Mouse (Mus musculus) heart, adult 18-20 months (tissue): ENCODE measurements around the gene Dennd4b. TPM values are rescaled to one million over a fixed set of nuclear protein-coding genes. Genes with fewer than 3 reads are reported as not detected.
"Not testable (repeated sequence)": the region's sequence is repeated elsewhere in the genome, so short reads cannot be mapped to it uniquely, and the experiment has no call there.

Experiments used
- DNase-seq, 2 experiments: peaks; one replicate each; pipeline ENCODE4 v3.0.0; 2021 to 2022; ENCODE audit warnings: mixed read lengths in 1 of 2
- microRNA-seq, 2 experiments: library from miRNA; unstranded; fragments of <30 nt; microRNA quantifications; one replicate each; pipeline ENCODE4 v1.2.0; 2022
- total RNA-seq, 2 experiments: library from RNA; stranded (reverse); gene quantifications; 2 replicates each; pipeline ENCODE4 v1.2.3; 2021

Gene Dennd4b
- total RNA-seq, 2 experiments from 2014 or later: 33.6 to 37.5 TPM

DNA sequence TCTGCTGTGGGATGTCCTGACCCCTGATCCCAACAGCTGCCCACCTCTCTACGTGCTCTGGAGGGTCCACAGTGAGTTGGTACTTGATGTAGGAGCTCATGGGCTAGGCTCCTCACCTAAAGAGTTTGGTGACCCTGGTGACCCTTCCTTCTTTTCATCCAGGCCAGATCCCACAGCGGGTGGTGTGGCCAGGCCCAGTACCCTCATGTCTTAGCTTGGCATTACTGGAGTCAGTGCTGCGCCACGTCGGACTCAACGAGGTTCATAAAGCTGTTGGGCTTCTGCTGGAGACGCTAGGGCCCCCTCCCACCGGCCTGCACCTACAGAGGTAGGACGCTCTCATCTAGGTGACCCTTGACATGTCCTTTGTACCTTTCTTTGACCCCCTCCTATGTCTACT lies 14.2 kb downstream of the Dennd4b start:
- no peak for DNase-seq

- DNase-seq: no peak
These were observed 14.8 kb downstream of the Dennd4b start for GRCm38 (mm10) chr3:90279743-90280142.

DNA sequence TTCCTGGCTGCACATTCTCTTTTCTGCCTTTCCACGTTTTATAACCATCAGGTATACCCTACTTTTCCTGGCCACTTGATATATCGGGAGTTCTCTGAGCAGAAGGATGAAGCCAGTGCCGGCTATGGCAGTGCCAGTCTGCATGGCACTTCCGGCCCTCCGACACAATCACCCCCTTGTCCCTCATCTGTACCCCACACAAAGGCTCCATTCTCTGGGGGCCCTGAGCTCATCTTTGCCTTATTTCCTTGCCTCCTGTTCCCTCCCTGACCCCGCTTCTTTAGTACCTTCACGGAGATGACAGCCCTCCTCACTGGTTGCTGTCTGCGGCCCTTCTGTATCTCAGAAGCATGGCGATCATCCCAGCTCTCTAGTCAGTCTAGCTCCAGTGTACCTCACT lies 15.7 kb downstream of the Dennd4b start:
- no peak for DNase-seq

GRCm38 (mm10) chr3:90284150-90284549 lies 19.2 kb downstream of the Dennd4b start:
- no peak for DNase-seq

- not testable (repeated sequence) for DNase-seq
These were observed 24.4 kb downstream of the Dennd4b start for GRCm38 (mm10) chr3:90289403-90289802.

GRCm38 (mm10) chr3:90290602-90291001 lies 25.6 kb downstream of the Dennd4b start:
- DNase-seq: no peak

DNA sequence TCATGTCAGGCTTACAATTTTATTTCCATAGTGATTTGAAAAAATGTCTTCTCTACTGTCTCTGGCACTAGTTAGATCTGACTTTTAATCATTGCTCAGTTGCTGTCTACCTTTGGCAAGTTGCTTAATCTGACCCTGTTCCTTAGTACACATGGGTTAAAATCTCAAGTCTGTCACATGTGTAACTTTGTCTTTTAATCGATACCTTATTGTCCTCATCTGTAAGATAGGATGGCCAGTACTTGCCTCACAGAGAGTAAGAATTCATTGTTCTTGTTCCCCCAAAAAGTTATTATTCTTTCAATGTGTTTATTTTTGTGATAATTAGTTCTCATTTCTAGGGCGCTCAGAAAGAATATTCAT lies 27.0 kb downstream of the Dennd4b start:
- DNase-seq: no peak

DNA sequence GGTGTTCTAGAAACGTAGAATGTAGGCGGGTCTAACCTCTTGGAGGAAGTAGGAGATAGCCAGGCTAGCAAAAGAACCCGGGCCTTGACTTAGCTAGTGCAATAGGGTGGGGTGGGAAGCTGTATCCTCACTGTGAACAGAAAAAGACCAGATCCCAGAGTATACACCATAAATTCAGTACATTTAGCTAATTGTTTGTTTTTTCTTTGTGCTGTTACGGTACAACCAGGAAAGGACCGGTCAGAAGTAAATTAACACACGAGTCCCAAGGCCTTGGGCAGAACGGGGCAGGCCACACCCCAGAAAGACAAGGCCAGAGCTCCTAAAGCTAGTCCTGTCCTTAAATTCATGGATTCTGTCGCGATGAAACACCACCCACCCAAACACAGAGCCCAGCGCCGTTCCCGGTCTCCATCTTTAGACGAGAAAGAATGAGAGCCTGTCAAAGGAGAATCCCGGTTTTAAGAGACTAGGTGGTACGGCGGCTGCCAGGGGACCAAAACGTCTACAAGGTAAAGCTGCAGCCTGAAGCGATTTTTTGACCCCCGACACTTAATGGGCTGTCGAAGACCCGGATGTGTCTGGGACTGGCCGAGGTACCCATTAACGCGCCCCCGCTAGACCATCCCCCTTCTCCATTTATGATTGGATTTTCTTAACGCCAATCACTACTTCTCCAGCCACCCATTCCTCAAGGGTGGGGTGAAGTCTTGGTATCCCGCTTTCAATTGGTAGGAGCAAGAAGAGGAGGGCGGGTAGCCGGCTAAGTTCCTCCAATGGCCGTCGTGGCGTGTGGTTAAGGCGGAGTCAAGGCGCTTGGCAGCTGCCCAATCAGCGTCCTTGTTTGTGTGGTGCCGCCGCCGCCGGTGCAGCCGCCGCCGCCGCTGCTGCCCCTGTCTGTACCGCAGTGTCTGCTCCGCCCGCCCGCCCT lies 27.6 kb downstream of the Dennd4b start, which contains the start of gene Gatad2b:
Gatad2b (plus strand) TSS at position 834 of the 931 bp plus-strand sequence.
- DNase-seq: peak; percentile 99 to 100

DNA sequence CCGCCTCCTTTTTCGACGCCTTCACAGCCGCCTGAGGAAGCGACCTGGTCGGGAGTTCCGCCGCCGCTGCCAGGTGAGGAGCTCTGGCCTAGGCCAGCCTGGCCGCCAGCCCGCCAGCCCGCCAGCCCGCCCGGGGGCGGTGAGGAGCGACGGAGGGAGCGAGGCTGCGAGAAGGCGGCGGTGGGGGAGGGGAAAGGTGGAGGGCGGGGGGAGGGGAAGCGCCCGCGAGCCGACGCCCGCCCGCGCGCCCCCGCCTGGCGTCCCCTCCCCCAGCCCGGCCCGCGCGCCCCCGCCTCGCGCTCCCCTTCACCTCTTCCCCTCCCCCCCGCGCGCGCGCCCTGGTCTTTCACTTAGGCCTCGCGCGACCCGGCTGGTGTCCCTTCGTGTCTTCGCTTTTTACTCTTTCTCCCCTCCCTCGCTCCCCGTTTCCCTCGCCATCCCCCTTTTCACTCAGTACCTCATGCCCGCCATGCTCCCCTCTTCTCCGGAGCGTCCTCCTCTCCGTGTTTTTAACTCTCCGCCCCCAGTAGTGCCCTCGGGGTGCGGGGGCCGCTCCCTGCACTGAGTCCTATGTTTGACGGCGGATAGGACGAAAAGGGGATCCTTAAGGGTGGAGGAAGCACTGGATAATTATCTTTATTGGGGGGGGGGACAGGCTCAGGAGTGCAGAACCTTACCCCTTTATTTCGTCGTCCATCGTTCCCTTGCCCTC lies 28.5 kb downstream of the Dennd4b start:
- DNase-seq: peak in 1 of 2 experiments; percentile 67

DNA sequence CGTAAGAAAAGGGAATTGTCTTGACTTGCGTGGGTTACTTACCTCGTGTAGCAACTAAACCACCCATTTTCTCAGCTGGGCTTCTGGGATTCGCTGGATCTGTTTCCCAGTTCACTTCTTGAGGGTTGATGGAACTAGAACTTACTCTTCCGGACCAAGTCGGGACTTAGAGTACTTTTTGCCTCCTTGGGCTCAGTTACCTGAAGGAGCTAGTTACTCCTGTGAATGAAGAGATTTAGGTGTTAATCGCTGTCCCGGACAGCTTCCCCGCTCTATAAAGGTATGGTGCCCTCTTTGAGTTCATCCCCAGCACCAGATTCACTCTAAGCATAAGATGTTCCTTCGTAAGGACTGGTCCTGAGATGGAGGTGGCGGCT lies 29.1 kb downstream of the Dennd4b start:
- peak in 1 of 2 experiments; percentile 29 for DNase-seq

- DNase-seq: no peak
These were observed 29.7 kb downstream of the Dennd4b start for GRCm38 (mm10) chr3:90294651-90295050.

DNA sequence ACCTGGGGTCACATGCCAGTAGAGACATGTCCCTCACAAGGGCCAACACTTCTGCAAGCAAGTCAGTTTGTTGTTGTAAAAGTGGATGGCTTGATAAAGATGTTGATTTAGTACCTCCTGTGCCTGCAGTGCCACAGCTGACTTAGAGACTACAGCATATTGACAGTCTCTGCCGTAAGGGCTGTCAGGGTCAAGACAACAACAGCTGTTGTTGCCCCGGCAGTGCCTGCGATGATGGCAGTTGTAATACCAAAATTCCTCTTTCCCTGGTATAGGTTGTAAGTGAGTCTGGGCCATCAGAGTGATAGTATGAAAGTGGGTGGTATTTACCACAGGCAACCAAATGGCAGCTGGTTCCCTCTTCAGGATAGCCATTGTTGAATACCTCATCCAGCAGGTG lies 40.8 kb downstream of the Dennd4b start:
- DNase-seq: no peak

- no peak for DNase-seq
These were observed 44.6 kb downstream of the Dennd4b start for GRCm38 (mm10) chr3:90309589-90309988.

DNA sequence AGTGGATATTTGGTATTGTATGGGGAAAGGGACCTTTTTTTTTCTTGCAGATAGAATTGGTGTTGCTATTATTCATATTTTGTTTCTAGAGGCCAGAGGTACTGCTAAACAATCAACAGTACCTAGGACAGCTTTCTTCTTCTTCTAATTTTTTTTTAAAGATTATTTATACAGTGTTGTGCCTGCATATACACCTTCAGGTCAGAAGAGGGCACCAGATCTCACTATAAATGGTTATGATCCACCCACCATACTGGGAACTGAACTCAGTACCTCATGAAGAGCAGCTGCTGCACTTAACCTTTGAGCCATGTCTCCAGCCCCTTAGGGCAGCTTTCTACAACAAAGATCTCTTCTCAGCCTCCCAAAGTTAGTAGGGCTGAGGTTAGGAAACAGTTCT lies 48.4 kb downstream of the Dennd4b start:
- DNase-seq: no peak

DNA sequence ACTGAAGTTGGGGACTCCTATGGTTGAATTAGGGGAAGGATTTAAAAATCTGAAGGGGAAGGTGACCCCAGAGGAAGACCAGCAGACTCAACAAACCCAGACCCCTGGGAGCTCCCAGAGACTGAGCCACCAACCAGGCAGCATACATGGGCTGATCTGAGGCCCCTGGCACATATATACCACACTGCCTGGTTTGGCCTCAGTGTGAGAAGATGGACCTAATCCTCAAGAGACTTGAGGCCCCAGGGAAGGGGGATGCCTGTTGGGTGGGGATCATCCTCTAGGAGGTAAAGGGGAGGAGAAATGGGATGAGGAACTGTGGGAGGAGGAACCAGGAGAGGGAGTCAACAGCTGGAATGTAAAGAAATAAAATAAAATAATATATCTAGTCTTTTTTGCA lies 49.3 kb downstream of the Dennd4b start:
- no peak for DNase-seq

- DNase-seq: no peak
These were observed 57.3 kb downstream of the Dennd4b start for GRCm38 (mm10) chr3:90322289-90322688.

GRCm38 (mm10) chr3:90323119-90323518 lies 58.1 kb downstream of the Dennd4b start:
- peak; percentile 71 to 82 for DNase-seq

Small RNAs within 50 kb of the gene (microRNA-seq; reads per million reads assigned to microRNA genes)
- 0.38 to 0.54 reads per million in 2 experiments for gene Mir7012

Other genes starting within 250 kb of the Dennd4b start
- 10 to 100 TPM; 92.4 to 97.6 TPM for gene 4933434E20Rik, start 213.5 kb upstream of the Dennd4b start, total RNA-seq
- gene Ubap2l, start 212.6 kb upstream of the Dennd4b start, total RNA-seq: 100 to 1,000 TPM in 1 of 2 experiments, 10 to 100 TPM in 1; 83.7 to 107 TPM
- 10 to 100 TPM; 42.9 to 46.2 TPM for gene Tpm3, start 192.5 kb upstream of the Dennd4b start, total RNA-seq
- under 1 TPM; 0.12 to 0.18 TPM for gene Nup210l, start 161.1 kb upstream of the Dennd4b start, total RNA-seq
- 1,000 to 10,000 TPM; 1,057 to 1,251 TPM for gene Rps27, start 51.5 kb upstream of the Dennd4b start, total RNA-seq
- gene Rab13, start 51.5 kb upstream of the Dennd4b start, total RNA-seq: 1 to 10 TPM; 4.2 to 4.9 TPM
- gene Jtb, start 33.6 kb upstream of the Dennd4b start, total RNA-seq: 10 to 100 TPM; 51.7 to 54.8 TPM
- gene Creb3l4, start 21.7 kb upstream of the Dennd4b start, total RNA-seq: under 1 TPM in 1 of 2 experiments, not detected in 1; 0.41 TPM
- gene Slc39a1, start 17.0 kb upstream of the Dennd4b start, total RNA-seq: 10 to 100 TPM; 62.0 to 65.5 TPM
- 10 to 100 TPM; 13.4 to 18.0 TPM for gene Crtc2, start 11.0 kb upstream of the Dennd4b start, total RNA-seq
- gene Gatad2b, start 28.0 kb downstream of the Dennd4b start, total RNA-seq: 10 to 100 TPM; 40.0 to 41.8 TPM
- under 1 TPM; 0.50 to 0.62 TPM for gene Slc27a3, start 124.8 kb downstream of the Dennd4b start, total RNA-seq
- 10 to 100 TPM; 24.6 TPM for gene Ints3, start 168.4 kb downstream of the Dennd4b start, total RNA-seq
- gene Npr1, start 200.7 kb downstream of the Dennd4b start, total RNA-seq: 10 to 100 TPM; 16.2 to 16.8 TPM
- 10 to 100 TPM; 29.3 to 30.1 TPM for gene Ilf2, start 210.9 kb downstream of the Dennd4b start, total RNA-seq
- gene Snapin, start 225.8 kb downstream of the Dennd4b start, total RNA-seq: 10 to 100 TPM; 62.0 to 70.7 TPM
- gene Chtop, start 244.3 kb downstream of the Dennd4b start, total RNA-seq: 10 to 100 TPM; 90.0 to 96.6 TPM
- gene S100a1, start 249.2 kb downstream of the Dennd4b start, total RNA-seq: 1,000 to 10,000 TPM; 1,108 to 1,133 TPM
- 10 to 100 TPM; 29.6 to 31.2 TPM for gene S100a13, start 249.2 kb downstream of the Dennd4b start, total RNA-seq